Mouse (Mus musculus) urinary bladder, postnatal 36 days (tissue): ENCODE data around the gene Spag16.

Experiments
- DNase-seq, 2 experiments: peaks; one replicate each; pipeline ENCODE4 v3.0.0; 2022; ENCODE audit warnings: low spot score in 2 of 2, mixed read lengths in 1 of 2

Spag16 gene

DNA sequence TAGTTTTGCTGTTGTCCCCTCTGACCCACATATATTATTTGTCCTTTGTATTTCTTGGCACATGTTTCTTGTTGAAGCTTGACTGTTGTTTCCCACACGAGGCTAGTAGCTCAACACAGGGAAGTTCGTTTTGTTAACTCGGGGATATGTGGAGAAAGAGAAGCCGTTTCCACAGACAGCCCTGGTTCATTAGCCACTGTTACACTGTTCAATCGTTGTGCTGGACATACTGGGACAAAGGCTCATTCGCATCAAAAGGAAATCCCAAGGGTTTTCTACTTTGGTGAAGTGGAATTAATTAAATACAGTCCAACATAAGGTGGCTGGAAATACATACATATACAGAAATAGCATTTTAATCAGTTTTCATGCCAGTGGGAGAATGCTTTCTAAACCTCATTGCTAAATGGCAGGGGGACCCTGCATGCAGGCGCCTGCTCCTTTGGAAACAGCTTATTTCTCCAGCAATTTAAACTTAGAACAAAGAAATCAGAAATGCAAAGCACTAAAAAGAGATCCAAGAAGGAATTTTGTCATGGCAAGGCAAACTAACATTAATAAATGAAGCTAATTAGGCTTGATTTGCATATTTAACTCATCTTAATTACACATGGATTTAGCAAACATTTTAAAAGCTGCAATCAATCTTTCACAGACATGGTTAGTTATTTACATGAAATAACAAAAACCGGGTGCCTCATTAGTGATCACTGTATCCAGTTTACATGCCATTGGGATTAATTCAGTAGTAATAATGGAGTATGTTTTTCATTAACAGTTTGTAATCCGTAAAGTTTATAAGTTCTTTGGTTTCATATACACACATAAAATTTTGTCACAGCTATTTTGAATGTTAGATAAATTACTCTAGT, 615.7 kb downstream of the Spag16 start:
- DNase-seq, result no peak

DNA sequence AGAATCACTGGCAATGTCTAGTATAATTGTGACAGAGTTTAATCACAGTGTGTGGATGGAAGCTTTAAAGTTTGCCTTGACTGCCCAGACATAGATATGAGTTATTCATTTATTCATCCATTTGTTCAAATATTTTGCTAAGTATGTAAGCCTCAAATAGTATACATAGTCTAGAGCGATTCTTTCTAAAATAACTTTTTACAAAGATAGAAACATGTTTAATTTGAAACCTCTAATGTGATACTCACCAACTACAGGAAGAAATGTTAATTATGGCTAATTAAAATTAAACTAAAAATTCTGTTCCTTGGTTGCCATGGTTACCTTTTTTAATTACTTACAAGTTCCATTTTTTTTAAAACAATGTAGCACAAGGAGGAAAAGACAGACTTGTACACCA, 653.1 kb downstream of the Spag16 start:
- no peak for DNase-seq

GRCm38 (mm10) chr1:70518918-70519317, 692.1 kb downstream of the Spag16 start:
- DNase-seq, result no peak

GRCm38 (mm10) chr1:70527134-70527533, 700.4 kb downstream of the Spag16 start:
- no peak for DNase-seq

DNA sequence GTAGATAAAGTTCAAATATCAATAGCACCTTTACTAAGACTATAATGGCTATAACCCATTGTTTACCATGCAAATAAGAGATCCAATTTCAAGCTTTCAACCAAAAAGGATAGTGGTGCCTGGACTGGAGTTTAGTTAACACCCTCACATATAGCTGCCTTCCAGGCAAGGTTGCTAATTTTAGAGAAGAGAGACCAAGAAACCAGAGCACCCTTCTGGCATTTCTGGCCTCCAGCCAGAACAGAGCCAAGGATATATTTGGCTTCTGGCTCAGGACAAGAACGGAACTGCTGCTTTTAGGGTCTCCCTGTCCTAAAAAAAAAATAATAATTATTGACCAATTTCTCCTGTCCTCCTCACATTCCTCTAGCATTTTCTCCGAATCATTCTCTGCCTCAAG, 703.0 kb downstream of the Spag16 start:
- no peak for DNase-seq

DNA sequence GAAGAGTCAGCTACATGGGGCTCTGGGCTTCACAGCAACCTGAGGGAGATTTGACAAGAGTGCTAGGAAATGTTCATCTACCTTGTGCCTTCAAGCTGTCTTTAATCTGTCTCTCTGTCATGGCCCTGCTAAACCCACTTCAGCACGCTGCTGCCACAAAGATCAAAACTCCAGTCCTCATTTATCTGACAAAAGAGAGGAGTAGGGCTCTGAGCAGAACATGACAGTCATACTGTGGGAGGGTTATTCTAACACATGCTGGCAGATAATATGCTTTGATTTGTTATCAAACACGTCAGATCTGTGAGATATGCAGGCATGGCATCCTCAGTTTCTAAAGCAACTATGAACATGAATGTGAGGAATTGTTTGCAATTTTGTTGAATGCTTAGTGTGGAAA, 725.1 kb downstream of the Spag16 start:
- no peak for DNase-seq

DNA sequence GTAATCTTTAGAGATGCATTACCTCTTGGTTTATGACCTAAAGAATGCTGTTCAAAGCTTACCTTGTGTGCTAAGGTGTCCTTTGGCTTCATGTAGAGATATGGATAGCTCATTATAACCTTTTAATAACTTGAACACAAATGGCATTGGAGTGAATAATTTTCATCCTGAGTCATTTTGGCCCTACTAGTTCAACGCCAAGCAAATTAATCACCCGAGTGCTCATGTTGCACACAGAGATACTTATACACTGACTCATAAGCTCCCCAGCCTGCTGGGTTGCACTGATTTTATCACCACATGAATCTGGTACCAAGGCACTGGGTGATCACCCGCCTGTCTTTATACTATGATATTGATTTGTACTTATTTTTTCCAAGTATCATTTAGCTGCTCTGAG, 795.0 kb downstream of the Spag16 start:
- no peak for DNase-seq

DNA sequence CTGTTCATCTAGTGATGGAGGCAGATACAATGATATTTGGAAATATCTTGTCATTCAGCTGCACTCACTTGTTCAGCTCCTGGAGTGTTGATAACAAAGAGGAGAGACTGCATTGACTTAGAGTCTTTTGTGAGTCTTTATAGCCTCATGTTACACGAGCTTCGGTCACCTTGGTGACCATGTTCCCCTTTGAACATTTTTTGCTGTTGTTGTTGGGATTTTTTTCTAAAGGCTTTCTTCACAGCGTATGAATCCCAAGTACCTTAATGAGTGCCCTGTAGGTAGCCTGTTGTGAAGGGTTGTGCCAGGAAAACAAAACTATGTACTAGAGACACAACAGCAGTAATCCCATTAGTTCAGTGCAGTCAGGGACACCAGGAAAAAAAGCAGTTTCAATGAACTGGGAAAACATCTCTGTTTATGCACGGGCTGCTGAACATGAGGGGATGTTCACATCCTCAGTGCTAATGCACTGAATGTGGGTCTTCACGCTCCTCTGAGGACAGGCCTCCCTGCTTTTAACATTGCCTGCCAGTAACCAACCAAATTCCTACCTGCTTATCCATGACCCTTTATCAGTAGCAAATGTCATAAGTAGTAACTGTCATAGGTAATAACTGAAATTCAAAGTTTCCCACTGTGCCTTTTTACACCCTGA, 798.2 kb downstream of the Spag16 start:
- no peak for DNase-seq

GRCm38 (mm10) chr1:70652719-70653118, 825.9 kb downstream of the Spag16 start:
- DNase-seq, result no peak

GRCm38 (mm10) chr1:70692529-70692928, 865.8 kb downstream of the Spag16 start:
- DNase-seq, result no peak

- DNase-seq, result no peak
These were observed 873.5 kb downstream of the Spag16 start for GRCm38 (mm10) chr1:70700270-70700669.

- DNase-seq, result no peak
These were observed 877.2 kb downstream of the Spag16 start for GRCm38 (mm10) chr1:70703934-70704333.

DNA sequence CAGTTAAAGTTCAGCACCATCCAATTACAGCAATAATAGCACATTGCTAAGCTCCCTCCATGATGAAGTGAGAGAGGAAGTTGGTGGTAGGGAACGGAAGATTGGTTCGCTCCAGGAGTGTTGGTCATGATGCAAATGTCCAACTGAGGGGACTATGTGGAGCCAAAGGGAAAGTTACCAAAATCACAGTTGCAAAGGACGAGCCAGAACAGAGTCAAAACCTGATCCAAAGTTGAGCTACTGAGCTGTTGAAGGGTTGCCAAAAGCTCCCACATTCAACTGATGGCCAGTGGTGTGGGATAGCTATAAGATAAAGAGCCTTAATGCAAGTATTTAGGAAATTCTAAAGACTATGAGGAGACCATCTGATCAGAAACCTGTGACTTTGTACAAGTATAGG, 879.1 kb downstream of the Spag16 start:
- DNase-seq, result no peak

GRCm38 (mm10) chr1:70725045-70725444, 898.3 kb downstream of the Spag16 start:
- DNase-seq, result no peak

GRCm38 (mm10) chr1:70725655-70726066, 898.9 kb downstream of the Spag16 start, which contains the start of gene Vwc2l:
TSS of gene Vwc2l (plus strand) at chr1:70725715.
- DNase-seq, result peak; percentile 6 to 30
